Mouse (Mus musculus) myocyte (in vitro differentiated cells): ENCODE data around the gene Arhgap33. TPM values are rescaled to one million over a fixed set of nuclear protein-coding genes. Genes with fewer than 3 reads are reported as not detected.

Source experiments
- H3K27me3 ChIP-seq: one replicate; pipeline ENCODE4 v1.6.1; 2011; ENCODE audit not compliant: control insufficient read depth, insufficient read depth, insufficient read length
- H3K36me3 ChIP-seq: one replicate; pipeline ENCODE4 v1.6.1; 2011; ENCODE audit not compliant: control insufficient read depth, insufficient read depth
- H3K4me2 ChIP-seq: one replicate; pipeline ENCODE4 v1.6.1; 2011; ENCODE audit warnings: low read depth, control low read depth
- H3K4me3 ChIP-seq: one replicate; pipeline ENCODE4 v1.5.1; 2011; ENCODE audit warnings: mild to moderate bottlenecking, control low read depth, moderate library complexity
- H3K79me2 ChIP-seq: one replicate; pipeline ENCODE4 v1.6.1; 2011; ENCODE audit not compliant: control insufficient read depth, insufficient read depth
- H3ac ChIP-seq: one replicate; pipeline ENCODE4 v1.6.1; 2011; ENCODE audit not compliant: control insufficient read depth, insufficient read length
- CEBPB ChIP-seq: IDR thresholded peaks from 2 replicates; pipeline ENCODE4 v1.6.1; 2011; ENCODE audit warnings: mild to moderate bottlenecking, moderate library complexity; ENCODE audit not compliant: poor library complexity, insufficient read depth, severe bottlenecking
- E2F4 ChIP-seq: IDR thresholded peaks from one replicate; pipeline ENCODE4 v1.6.1; 2011; ENCODE audit warnings: mild to moderate bottlenecking, control low read depth, moderate library complexity; ENCODE audit not compliant: insufficient read depth
- MAX ChIP-seq: IDR thresholded peaks from one replicate; pipeline ENCODE4 v1.6.1; 2011; ENCODE audit warnings: low read depth, mild to moderate bottlenecking, control low read depth
- MYOD1 ChIP-seq, 3 experiments: IDR thresholded peaks; one replicate each; pipeline ENCODE4 v1.6.1; 2011; ENCODE audit warnings: control low read depth in 2 of 3, low read depth in 2 of 3, mild to moderate bottlenecking in 2 of 3, moderate library complexity in 1 of 3; ENCODE audit not compliant: insufficient read length in 2 of 3, control insufficient read depth in 1 of 3
- MYOG ChIP-seq, 3 experiments: IDR thresholded peaks; one replicate each; pipeline ENCODE4 v1.6.1; 2011; ENCODE audit warnings: control low read depth in 2 of 3, low read depth in 2 of 3, mild to moderate bottlenecking in 2 of 3; ENCODE audit not compliant: insufficient read length in 2 of 3, control insufficient read depth in 1 of 3, insufficient read depth in 1 of 3
- POLR2A ChIP-seq: IDR thresholded peaks from one replicate; pipeline ENCODE4 v1.6.1; 2011; ENCODE audit warnings: low read depth, mild to moderate bottlenecking, control low read depth, moderate library complexity; ENCODE audit not compliant: insufficient read length
- POLR2AphosphoS2 ChIP-seq: IDR thresholded peaks from one replicate; pipeline ENCODE4 v1.6.1; 2011; ENCODE audit warnings: low read depth, control low read depth; ENCODE audit not compliant: insufficient read length
- REST ChIP-seq: IDR thresholded peaks from one replicate; pipeline ENCODE4 v1.6.1; 2011; ENCODE audit warnings: mild to moderate bottlenecking, control low read depth, moderate library complexity; ENCODE audit not compliant: insufficient read depth, insufficient read length
- SRF ChIP-seq: IDR thresholded peaks from one replicate; pipeline ENCODE4 v1.6.1; 2011; ENCODE audit warnings: low read depth; ENCODE audit not compliant: control insufficient read depth, insufficient read length
- TCF12 ChIP-seq: IDR thresholded peaks from one replicate; pipeline ENCODE4 v1.6.1; 2011; ENCODE audit warnings: mild to moderate bottlenecking, control low read depth; ENCODE audit not compliant: poor library complexity, insufficient read depth, severe bottlenecking
- TCF3 ChIP-seq: IDR thresholded peaks from one replicate; pipeline ENCODE4 v1.6.1; 2011; ENCODE audit warnings: low read depth, control low read depth; ENCODE audit not compliant: insufficient read length
- USF1 ChIP-seq: IDR thresholded peaks from one replicate; pipeline ENCODE4 v1.6.1; 2011; ENCODE audit warnings: low read depth, mild to moderate bottlenecking, control low read depth, moderate library complexity
- polyA plus RNA-seq: library from polyadenylated mRNA; unstranded; fragments of >200 nt; fragmentation: generic; extraction: Trizol; gene quantifications from one replicate; pipeline ENCODE4 v1.2.1, GENCODE M21; 2012; ENCODE audit warnings: missing spikeins

The Arhgap33 gene
- polyA plus RNA-seq, 1 experiment, result 8.7 TPM

DNA sequence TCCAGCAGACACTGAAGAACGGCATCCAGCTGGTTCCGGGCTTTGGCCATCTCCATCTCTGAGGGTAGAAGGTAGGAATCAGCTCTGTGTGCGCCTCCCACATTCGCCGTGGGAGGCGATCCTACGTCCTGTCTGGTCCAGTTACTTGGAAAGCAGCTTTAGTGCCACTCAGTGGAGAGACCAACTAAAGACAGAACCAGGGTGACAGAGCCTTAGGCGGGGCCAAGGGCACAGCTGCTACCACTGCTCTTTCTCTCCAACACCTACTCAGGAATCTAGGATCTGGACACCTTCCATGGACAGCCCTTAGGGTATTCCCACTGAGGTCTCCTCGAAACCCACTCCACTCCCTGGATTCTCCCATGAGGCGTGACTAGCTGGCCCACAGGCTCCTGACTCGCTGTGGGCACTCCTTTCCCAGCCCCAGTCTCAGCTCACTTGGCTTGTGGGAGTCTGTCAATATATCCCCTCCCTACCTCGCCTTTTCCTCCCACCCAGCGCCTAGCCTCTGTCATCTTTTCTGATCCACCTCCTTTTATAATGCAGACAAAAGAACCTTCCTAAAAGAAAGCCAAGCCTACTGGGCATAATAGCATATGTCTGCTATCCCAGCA, 23.1 kb upstream of the Arhgap33 start:
- H3ac ChIP-seq, result peak overlapping the region; percentile 74
- H3K4me3 ChIP-seq, result peak overlapping the region; percentile 72

DNA sequence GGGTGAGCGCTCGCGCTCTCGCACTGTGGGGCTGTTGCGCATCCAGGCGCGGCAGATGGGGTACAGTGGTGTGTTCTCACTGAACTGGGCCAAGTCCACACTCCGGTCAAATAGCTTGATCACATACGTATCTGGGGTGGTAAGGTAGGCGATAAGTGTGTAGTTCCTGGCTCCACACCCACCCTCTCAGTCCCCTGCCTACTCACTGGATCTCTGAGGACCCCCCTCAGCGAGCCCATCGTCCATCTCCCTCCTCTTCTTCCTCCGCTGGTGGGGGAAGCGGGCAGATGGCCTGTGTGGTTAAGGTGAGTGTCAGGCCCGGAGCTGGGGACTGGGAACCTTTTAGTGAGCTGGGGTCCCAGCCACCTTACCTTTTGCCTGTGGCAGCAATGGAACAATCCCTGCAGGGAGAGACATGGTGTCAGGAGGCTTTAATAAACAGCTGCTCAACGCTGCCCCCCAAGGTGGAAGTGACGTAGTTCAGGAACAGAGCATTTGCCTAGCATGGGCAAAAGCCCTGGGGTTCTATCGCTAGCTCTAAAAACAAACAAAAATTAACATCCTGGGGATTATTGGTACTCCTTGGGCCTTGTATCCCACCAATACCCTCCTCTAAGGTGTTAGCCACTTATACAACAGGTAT, 22.2 kb upstream of the Arhgap33 start:
- no peak overlapping the region for H3K4me2 ChIP-seq
- no peak overlapping the region for H3ac ChIP-seq
- TF ChIP-seq POLR2AphosphoS2 (peak; percentile 7), SRF (no peak)
- H3K4me3 ChIP-seq, result no peak overlapping the region
- H3K27me3 ChIP-seq, result no peaks in the 10 kb centered on the region
- peaks cover 13% of the 10 kb centered on the region for H3K79me2 ChIP-seq
- H3K36me3 ChIP-seq, result peaks cover 8% of the 10 kb centered on the region

More for the DNA sequence above, 23.1 kb upstream of the Arhgap33 start:
- Histone ChIP-seq H3K36me3 (peaks cover 8% of the 10 kb centered on the region), H3K79me2 (peaks cover 21% of the 10 kb centered on the region), H3K4me2 (peak overlapping the region; percentile 77), H3K27me3 (no peaks in the 10 kb centered on the region)
- TF ChIP-seq SRF (no peak), MYOD1 (IDR thresholded peaks at IDR 0.05; ENCODE audit: control insufficient read depth in 1 of 3, insufficient read length in 2 of 3, low read depth in 2 of 3) (peak in 2 of 3 experiments; percentile 32 to 76), MYOG (IDR thresholded peaks at IDR 0.05; ENCODE audit: control insufficient read depth in 1 of 3, insufficient read depth in 1 of 3, insufficient read length in 2 of 3, low read depth in 2 of 3) (peak in 2 of 3 experiments; percentile 27 to 67), POLR2AphosphoS2 (no peak), TCF12 (no peak), REST (no peak), POLR2A (peak; percentile 14), E2F4 (no peak), CEBPB (no peak)

DNA sequence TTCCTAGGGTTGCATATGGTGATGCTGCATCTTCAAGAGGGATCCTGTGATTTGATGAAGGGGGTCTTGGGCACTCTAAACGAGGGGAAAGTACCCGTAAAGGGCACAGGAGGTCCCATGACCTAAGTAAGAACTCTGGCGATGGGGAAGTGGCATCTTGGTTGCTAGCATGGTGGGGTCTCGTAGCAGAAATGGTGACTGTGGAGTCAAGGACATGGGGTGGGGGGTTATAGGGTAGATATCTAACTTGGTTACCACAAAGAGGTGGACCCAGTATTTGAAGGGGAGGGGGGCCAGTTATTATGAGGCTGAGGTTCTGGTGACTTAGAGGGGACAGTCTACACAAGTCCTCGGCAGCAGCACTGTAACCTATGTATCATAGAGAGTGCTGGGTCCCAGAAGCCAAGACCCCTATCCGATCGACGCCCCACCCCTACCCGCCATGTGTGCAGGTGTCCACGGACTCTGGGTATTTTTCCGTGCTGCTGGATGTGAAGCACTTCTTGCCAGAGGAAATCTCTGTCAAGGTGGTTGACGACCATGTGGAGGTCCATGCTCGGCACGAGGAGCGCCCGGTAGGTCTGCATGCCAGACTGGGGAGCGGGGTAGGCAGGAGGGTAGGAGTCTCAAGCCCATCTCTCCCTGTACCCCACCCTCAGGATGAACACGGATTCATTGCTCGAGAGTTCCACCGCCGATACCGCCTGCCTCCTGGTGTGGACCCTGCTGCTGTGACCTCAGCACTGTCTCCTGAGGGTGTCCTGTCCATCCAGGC, 19.1 kb upstream of the Arhgap33 start:
- H3K36me3 ChIP-seq, result peaks cover 8% of the 10 kb centered on the region
- TF ChIP-seq POLR2A, result no peak
- TF ChIP-seq POLR2AphosphoS2, result peak; percentile 57
- H3K4me3 ChIP-seq, result peak overlapping the region; percentile 68
- H3K4me2 ChIP-seq, result peak overlapping the region; percentile 75
- H3K79me2 ChIP-seq, result peaks cover 5% of the 10 kb centered on the region
- no peaks in the 10 kb centered on the region for H3K27me3 ChIP-seq
- H3ac ChIP-seq, result peak overlapping the region; percentile 8

DNA sequence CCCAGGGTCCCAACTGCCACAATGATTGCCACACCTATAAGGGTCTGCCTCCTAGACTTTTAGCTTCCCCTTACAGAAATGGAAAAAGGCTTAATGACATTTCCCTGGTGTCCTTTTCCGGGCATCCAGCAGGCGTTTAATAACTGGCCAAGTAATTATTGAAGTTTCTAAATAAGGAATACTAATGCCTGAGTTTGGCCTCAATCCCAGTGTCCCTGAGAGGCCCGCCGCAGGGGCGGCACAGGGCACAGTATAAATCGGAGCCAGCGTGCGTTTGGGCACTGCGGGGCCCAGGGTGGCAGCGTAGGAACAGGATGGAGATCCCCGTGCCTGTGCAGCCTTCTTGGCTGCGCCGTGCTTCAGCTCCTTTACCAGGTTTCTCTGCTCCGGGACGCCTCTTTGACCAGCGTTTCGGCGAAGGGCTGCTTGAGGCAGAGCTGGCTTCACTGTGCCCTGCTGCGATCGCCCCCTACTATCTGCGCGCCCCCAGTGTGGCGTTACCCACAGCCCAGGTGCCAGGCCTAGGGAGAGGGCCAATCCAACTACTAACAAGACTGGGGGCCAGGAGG, 18.2 kb upstream of the Arhgap33 start:
- Histone ChIP-seq H3K79me2 (no peaks in the 10 kb centered on the region), H3K4me3 (peak overlapping the region; percentile 68), H3K36me3 (peaks cover 16% of the 10 kb centered on the region), H3K27me3 (no peaks in the 10 kb centered on the region), H3ac (peak overlapping the region; percentile 8), H3K4me2 (peak overlapping the region; percentile 75)
- TF ChIP-seq REST, result no peak
- peak; percentile 93 for TF ChIP-seq POLR2AphosphoS2
- peak; percentile 82 for TF ChIP-seq POLR2A
- no peak for TF ChIP-seq MAX

DNA sequence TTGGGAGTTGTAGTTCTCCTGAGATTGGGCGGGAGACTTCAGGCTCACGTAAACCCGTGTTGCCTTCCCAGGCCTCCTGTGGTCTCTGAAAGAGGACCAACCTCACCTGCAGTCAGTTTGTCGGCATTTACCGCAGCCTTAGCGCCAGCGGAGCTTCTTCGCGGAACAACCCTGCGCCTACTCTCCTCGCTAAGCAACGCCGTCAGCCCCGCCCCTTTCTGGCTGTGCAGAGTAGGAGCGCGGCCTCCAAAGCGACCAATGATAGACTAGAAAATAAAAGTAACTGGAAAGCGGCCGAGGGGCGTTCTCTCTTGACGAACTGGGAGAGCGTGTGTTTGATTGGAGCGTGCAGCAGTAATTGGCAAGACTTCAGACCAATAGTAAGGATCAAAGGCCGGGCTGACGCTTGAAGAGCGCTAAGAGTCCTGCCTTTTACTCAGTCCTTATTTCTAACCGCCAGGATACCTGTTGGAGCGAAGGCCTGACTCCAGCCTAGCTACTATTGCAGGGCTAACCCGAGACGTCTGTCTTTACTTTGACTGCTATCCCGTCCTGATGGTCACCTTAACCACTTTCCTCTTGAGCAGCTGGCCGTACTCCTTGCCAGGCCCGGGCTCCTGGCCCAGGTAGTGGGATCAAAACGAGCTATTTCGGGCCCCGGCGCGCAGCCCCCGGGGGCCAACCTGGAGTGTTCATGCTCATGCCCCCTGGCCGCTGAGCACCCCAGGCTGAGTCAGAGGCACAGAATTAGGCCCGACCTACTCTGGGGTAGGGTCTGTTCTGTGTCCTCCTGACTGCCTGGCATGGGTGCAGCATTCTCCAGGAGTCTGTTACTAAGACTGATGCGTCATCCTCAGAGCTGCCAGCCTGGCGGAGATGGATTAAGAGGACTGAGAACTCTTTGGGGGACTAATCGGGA, 17.5 kb upstream of the Arhgap33 start, which contains the start of the genes Hspb6 and Proser3:
Hspb6 (plus strand) TSS at position 77 of the 919 bp plus-strand sequence.
Proser3 (minus strand) TSS at position 198 of the 919 bp plus-strand sequence.
- Histone ChIP-seq H3K27me3 (no peaks in the 10 kb centered on the region), H3K4me2 (peak within 1 kb of the TSS; percentile 75), H3K4me3 (peak within 1 kb of the TSS; percentile 68), H3K36me3 (peaks cover 16% of the 10 kb centered on the region), H3ac (peak within 1 kb of the TSS; percentile 8), H3K79me2 (no peaks in the 10 kb centered on the region)
- TF ChIP-seq USF1 (no peak), TCF12 (no peak), MYOD1 (IDR thresholded peaks at IDR 0.05; ENCODE audit: control insufficient read depth in 1 of 3, insufficient read length in 2 of 3, low read depth in 2 of 3) (no peak), POLR2A (peak; percentile 71), E2F4 (peak; percentile 58), CEBPB (0 out of 2 replicates have a peak, but pooled peaks have one; percentile 1), REST (no peak), TCF3 (no peak), POLR2AphosphoS2 (peak; percentile 71), MAX (no peak), MYOG (IDR thresholded peaks at IDR 0.05; ENCODE audit: control insufficient read depth in 1 of 3, insufficient read depth in 1 of 3, insufficient read length in 2 of 3, low read depth in 2 of 3) (no peak), SRF (no peak)
